Mouse (Mus musculus): ENCODE measurements around the gene Cacna1d. TPM values are rescaled to one million over a fixed set of nuclear protein-coding genes. Genes with fewer than 3 reads are reported as not detected.

Cacna1d gene
- polyA plus RNA-seq, 1 experiment from 2014 or later: 10.1 TPM

DNA sequence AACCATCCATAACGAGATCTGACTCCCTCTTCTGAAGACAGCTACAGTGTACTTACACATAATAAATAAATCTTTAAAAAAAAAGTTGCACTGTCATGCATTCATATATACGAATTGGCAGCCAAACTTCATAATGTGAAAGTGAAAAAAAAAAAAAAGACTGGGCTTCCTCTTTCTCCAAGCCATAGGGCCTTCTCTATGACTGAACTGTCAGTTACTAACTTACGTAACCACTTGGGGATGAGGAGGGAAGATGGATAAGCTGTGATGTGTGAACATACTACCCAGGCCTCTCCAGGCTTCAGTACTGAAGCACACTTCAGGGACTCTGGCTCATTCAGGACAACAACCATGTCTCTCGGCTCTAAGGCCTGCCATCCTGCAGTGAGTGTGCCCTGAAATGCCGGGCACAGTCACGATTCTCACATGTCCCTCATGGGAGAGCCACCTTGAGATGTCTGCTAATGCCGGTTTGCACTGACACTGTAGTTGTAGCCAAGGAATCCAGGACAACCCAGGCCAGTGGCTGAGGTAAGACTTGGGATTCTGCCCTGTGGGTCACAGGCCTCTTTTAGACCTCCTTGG lies 447.8 kb downstream of the Cacna1d start:
- no peak overlapping the region for H3K4me3 ChIP-seq (replicated peaks; ENCODE audit: low read depth, low read length)
- no peak overlapping the region for H3K4me2 ChIP-seq (ENCODE audit: low read length)
- no peaks in the 10 kb centered on the region for H3K4me1 ChIP-seq (ENCODE audit: control insufficient read depth, insufficient read depth, low read length)
- no peaks in the 10 kb centered on the region for H3K27me3 ChIP-seq (ENCODE audit: control insufficient read depth, insufficient read depth, low read length)
- WGBS: 87% methylated on average over 7 of the region's 7 CpGs
- H3K36me3 ChIP-seq (ENCODE audit: control insufficient read depth, insufficient read depth, low read length): 0 out of 2 replicates have a peak, but pooled peaks cover 3% of the 10 kb centered on the region
- H3K9ac ChIP-seq (replicated peaks; ENCODE audit: low read length): no peak overlapping the region
- no peaks in the 10 kb centered on the region for H3K9me3 ChIP-seq (ENCODE audit: control insufficient read depth, low read length)
- no peak overlapping the region for H3K27ac ChIP-seq (replicated peaks; ENCODE audit: low read depth, low read length)
- DNase-seq (no peak), ATAC-seq (ENCODE audit: low FRiP score, low TSS enrichment) (no peak)

DNA sequence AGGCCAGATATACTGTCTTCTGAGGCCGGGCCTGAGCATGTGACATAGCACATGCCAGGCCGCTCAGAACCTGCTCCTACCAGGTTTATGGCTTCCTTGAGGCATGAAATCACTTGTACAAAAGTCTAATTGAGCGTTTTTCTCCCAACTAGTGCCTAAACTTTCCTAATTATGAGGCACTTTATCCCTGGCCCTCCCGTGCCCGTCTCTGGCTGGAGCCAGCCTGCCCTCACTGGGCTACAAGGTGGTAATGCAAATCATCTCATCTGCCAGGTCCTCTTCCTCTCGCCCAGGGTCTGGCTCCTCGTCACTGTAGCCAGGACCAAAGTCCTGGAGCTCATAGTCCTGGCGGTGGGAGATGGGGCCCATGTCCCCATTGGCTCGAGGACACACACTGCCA lies 449.4 kb downstream of the Cacna1d start:
- ATAC-seq (ENCODE audit: low FRiP score, low TSS enrichment) (no peak), DNase-seq (no peak)
- WGBS: 84% methylated on average over 9 of the region's 9 CpGs
- no peak overlapping the region for H3K27ac ChIP-seq (replicated peaks; ENCODE audit: low read depth, low read length)
- H3K4me2 ChIP-seq (ENCODE audit: low read length): no peak overlapping the region
- H3K36me3 ChIP-seq (ENCODE audit: control insufficient read depth, insufficient read depth, low read length): 0 out of 2 replicates have a peak, but pooled peaks cover 3% of the 10 kb centered on the region
- H3K9me3 ChIP-seq (ENCODE audit: control insufficient read depth, low read length): no peaks in the 10 kb centered on the region
- no peaks in the 10 kb centered on the region for H3K27me3 ChIP-seq (ENCODE audit: control insufficient read depth, insufficient read depth, low read length)
- no peak overlapping the region for H3K4me3 ChIP-seq (replicated peaks; ENCODE audit: low read depth, low read length)
- H3K9ac ChIP-seq (replicated peaks; ENCODE audit: low read length): no peak overlapping the region
- no peaks in the 10 kb centered on the region for H3K4me1 ChIP-seq (ENCODE audit: control insufficient read depth, insufficient read depth, low read length)

DNA sequence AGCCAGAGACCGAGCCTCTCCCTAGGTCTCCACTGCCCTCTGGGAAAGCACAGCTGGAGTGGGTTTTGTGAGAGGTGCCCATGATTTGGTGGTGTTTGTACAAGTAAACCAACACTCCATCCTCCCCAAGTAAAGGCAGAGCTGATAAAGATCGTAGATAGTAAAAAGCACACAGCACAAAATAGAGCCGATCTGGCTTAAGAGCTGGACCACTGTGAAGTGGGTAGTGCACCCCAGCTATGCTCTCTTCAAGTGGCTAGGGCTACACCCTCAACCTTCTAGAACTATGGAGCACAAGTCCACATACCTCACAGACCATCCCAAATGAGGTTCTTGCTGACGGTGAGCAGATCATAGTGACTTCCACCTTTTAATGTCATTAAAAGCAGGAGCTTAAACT lies 451.8 kb downstream of the Cacna1d start:
- ATAC-seq (ENCODE audit: low FRiP score, low TSS enrichment): no peak
- DNase-seq: no peak
- Histone ChIP-seq H3K4me1 (ENCODE audit: control insufficient read depth, insufficient read depth, low read length) (no peaks in the 10 kb centered on the region), H3K9ac (replicated peaks; ENCODE audit: low read length) (no peak overlapping the region), H3K9me3 (ENCODE audit: control insufficient read depth, low read length) (no peaks in the 10 kb centered on the region), H3K27ac (replicated peaks; ENCODE audit: low read depth, low read length) (no peak overlapping the region), H3K27me3 (ENCODE audit: control insufficient read depth, insufficient read depth, low read length) (no peaks in the 10 kb centered on the region), H3K4me2 (ENCODE audit: low read length) (no peak overlapping the region), H3K4me3 (replicated peaks; ENCODE audit: low read depth, low read length) (no peak overlapping the region), H3K36me3 (ENCODE audit: control insufficient read depth, insufficient read depth, low read length) (0 out of 2 replicates have a peak, but pooled peaks cover 3% of the 10 kb centered on the region)
- 84% methylated on average over 4 of the region's 4 CpGs for WGBS

DNA sequence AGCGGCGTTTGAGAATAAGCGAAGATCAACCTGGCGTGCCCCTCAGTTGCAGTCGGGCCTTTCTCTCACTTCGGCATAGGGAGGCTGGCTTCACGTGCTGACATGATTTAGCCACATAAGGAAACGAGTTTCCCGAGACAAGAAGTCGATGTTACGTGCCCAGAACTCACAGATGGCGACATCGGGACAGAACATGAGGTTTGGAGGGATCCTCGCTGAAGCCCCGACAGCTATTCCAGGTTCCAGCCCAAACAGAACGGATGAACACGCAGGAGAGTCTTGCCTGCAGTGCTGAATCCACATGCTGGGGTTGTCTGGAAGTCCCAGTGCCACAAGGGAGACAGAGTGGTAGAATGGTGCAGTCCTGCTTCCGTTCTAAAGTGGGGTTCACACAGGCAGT lies 452.8 kb downstream of the Cacna1d start:
- H3K36me3 ChIP-seq (ENCODE audit: control insufficient read depth, insufficient read depth, low read length): 0 out of 2 replicates have a peak, but pooled peaks cover 3% of the 10 kb centered on the region
- 91% methylated on average over 18 of the region's 18 CpGs for WGBS
- H3K27me3 ChIP-seq (ENCODE audit: control insufficient read depth, insufficient read depth, low read length): no peaks in the 10 kb centered on the region
- H3K9me3 ChIP-seq (ENCODE audit: control insufficient read depth, low read length): no peaks in the 10 kb centered on the region
- H3K27ac ChIP-seq (replicated peaks; ENCODE audit: low read depth, low read length): no peak overlapping the region
- H3K9ac ChIP-seq (replicated peaks; ENCODE audit: low read length): no peak overlapping the region
- no peaks in the 10 kb centered on the region for H3K4me1 ChIP-seq (ENCODE audit: control insufficient read depth, insufficient read depth, low read length)
- H3K4me3 ChIP-seq (replicated peaks; ENCODE audit: low read depth, low read length): no peak overlapping the region
- ATAC-seq (ENCODE audit: low FRiP score, low TSS enrichment) (no peak), DNase-seq (no peak)
- H3K4me2 ChIP-seq (ENCODE audit: low read length): no peak overlapping the region

DNA sequence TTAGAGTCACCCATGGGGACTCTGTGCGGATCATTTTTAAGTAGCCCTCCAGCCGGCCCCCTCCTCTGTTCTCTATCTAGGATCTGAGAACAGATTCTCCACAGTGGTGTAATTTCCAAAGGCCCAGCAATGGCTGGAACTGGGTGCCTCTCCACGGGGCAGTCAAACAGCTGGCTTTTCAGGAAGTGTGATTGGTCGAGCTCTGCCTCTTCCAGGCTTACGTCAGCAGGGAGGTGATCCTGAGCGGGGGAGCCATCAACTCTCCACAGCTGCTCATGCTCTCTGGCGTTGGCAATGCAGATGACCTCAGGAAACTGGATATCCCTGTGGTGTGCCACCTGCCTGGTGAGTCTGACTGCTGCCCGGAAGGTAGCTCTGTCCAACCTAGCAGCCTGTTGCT lies 457.9 kb downstream of the Cacna1d start:
- no peak for ATAC-seq (ENCODE audit: low FRiP score, low TSS enrichment)
- Histone ChIP-seq H3K9ac (replicated peaks; ENCODE audit: low read length) (no peak overlapping the region), H3K4me3 (replicated peaks; ENCODE audit: low read depth, low read length) (no peak overlapping the region), H3K4me2 (ENCODE audit: low read length) (no peak overlapping the region), H3K27me3 (ENCODE audit: control insufficient read depth, insufficient read depth, low read length) (no peaks in the 10 kb centered on the region), H3K4me1 (ENCODE audit: control insufficient read depth, insufficient read depth, low read length) (no peaks in the 10 kb centered on the region), H3K9me3 (ENCODE audit: control insufficient read depth, low read length) (no peaks in the 10 kb centered on the region), H3K27ac (replicated peaks; ENCODE audit: low read depth, low read length) (no peak overlapping the region), H3K36me3 (ENCODE audit: control insufficient read depth, insufficient read depth, low read length) (no peaks in the 10 kb centered on the region)
- WGBS: 66% methylated on average over 8 of the region's 8 CpGs
- DNase-seq: no peak

DNA sequence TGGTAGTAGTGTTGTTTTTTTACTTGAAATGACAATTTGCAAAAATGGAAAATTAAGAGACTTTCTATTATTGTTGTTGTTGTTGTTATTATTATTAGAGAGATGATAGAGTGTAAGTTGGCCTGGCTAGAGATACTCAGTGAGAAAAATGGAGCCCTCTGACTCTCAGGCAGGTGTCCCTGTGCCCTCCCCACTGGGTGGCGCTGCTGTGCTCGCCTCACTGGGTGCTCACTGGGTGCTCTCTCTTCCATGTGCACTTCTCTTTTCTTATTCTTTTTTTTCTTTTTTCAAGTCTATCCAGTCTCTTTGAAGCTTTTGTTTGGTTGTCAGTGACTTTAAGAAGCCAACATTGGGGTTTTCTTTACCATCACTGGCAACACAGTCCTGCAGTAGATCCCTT lies 463.9 kb downstream of the Cacna1d start:
- H3K9ac ChIP-seq (replicated peaks; ENCODE audit: low read length): no peak overlapping the region
- H3K4me1 ChIP-seq (ENCODE audit: control insufficient read depth, insufficient read depth, low read length): no peaks in the 10 kb centered on the region
- 41% methylated on average over 2 of the region's 2 CpGs for WGBS
- no peaks in the 10 kb centered on the region for H3K36me3 ChIP-seq (ENCODE audit: control insufficient read depth, insufficient read depth, low read length)
- H3K4me3 ChIP-seq (replicated peaks; ENCODE audit: low read depth, low read length): no peak overlapping the region
- no peaks in the 10 kb centered on the region for H3K27me3 ChIP-seq (ENCODE audit: control insufficient read depth, insufficient read depth, low read length)
- ATAC-seq (ENCODE audit: low FRiP score, low TSS enrichment): no peak
- H3K27ac ChIP-seq (replicated peaks; ENCODE audit: low read depth, low read length): no peak overlapping the region
- no peak overlapping the region for H3K4me2 ChIP-seq (ENCODE audit: low read length)
- H3K9me3 ChIP-seq (ENCODE audit: control insufficient read depth, low read length): no peaks in the 10 kb centered on the region
- no peak for DNase-seq

DNA sequence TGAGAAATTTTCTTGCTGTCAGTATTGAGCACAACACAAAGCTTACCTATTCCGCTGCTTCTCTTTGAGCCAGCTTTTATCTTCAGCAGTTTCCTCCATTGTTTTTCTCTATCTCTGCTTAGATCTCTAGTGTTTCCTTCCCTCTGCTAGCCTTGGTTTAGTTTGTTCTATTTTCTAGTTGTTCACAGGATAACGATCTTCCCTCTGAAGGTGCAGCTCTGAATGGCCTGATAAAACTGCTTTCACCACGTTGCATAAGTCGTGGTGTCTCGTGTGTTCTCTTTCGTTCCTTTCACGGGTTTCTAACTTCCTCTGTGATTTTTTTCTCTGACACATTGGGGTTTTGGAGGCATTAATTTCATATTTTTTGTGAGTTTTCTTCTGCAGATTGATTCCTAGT lies 466.9 kb downstream of the Cacna1d start:
- DNase-seq (no peak), ATAC-seq (ENCODE audit: low FRiP score, low TSS enrichment) (no peak)
- Histone ChIP-seq H3K27me3 (ENCODE audit: control insufficient read depth, insufficient read depth, low read length) (no peaks in the 10 kb centered on the region), H3K36me3 (ENCODE audit: control insufficient read depth, insufficient read depth, low read length) (no peaks in the 10 kb centered on the region), H3K4me3 (replicated peaks; ENCODE audit: low read depth, low read length) (no peak overlapping the region), H3K9me3 (ENCODE audit: control insufficient read depth, low read length) (no peaks in the 10 kb centered on the region), H3K9ac (replicated peaks; ENCODE audit: low read length) (no peak overlapping the region), H3K27ac (replicated peaks; ENCODE audit: low read depth, low read length) (no peak overlapping the region), H3K4me2 (ENCODE audit: low read length) (no peak overlapping the region), H3K4me1 (ENCODE audit: control insufficient read depth, insufficient read depth, low read length) (no peaks in the 10 kb centered on the region)
- WGBS: 72% methylated on average over 7 of the region's 7 CpGs

DNA sequence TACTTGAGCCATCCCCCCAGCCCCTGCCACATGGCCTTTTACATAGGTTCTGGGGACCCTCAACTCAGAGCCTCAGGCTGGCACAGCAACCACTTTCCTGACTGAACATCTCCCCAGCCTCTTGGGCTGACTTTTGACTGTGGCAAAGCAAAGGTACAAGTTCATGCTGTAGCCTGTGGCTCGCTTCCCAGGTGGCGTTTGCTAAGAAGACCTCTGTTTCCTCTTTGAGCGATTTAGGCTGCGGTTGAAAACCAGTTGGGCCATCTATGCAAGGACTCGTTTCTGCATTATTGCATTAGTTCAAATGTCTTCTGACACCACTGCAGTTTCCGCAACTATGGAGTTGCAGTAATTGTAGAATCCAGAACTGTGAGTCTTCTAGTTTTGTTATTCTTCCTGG lies 468.8 kb downstream of the Cacna1d start:
- H3K9ac ChIP-seq (replicated peaks; ENCODE audit: low read length): no peak overlapping the region
- H3K9me3 ChIP-seq (ENCODE audit: control insufficient read depth, low read length): no peaks in the 10 kb centered on the region
- H3K4me1 ChIP-seq (ENCODE audit: control insufficient read depth, insufficient read depth, low read length): no peaks in the 10 kb centered on the region
- no peaks in the 10 kb centered on the region for H3K27me3 ChIP-seq (ENCODE audit: control insufficient read depth, insufficient read depth, low read length)
- H3K4me2 ChIP-seq (ENCODE audit: low read length): no peak overlapping the region
- WGBS: 96% methylated on average over 6 of the region's 6 CpGs
- no peaks in the 10 kb centered on the region for H3K36me3 ChIP-seq (ENCODE audit: control insufficient read depth, insufficient read depth, low read length)
- H3K27ac ChIP-seq (replicated peaks; ENCODE audit: low read depth, low read length): no peak overlapping the region
- ATAC-seq (ENCODE audit: low FRiP score, low TSS enrichment) (no peak), DNase-seq (no peak)
- H3K4me3 ChIP-seq (replicated peaks; ENCODE audit: low read depth, low read length): no peak overlapping the region

DNA sequence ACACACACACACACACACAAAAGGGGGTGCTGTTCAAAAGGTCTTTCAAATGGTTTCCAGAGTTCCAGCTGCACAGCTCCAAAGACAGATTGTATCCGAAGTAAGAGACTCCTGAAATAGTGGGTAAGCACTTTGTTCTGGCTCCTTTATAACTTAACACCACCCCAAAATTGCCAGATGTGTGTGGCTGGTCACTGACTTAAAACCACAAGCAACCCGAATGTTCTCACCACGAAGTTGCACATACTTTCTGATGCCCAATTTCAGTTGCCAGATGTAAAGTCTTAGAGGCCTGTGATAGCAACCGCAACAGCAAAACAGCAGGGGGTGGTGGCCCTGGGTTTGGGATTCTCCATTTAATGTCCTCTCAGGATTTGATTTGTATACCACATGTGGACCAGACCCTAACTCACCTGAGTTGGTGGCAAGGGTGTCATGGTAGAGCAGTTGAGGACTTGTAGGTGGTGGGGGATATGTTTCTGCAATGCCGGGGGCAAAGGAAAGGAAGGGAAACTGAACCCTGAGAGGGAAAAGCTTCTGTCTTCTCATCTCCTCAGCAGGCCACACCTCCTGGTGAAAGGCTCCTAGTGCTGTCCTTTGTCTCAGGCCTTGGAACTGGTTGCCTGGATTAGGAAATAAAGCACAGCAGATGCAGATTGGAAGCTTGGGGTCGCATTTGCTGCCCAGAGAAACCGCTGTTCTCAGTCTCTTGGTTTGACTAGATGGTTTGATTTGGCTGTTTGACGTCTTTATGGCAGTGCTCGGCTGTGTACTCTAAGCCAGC lies 471.3 kb downstream of the Cacna1d start:
- WGBS: 36% methylated on average over 9 of the region's 9 CpGs
- Histone ChIP-seq H3K4me3 (replicated peaks; ENCODE audit: low read depth, low read length) (no peak overlapping the region), H3K27ac (replicated peaks; ENCODE audit: low read depth, low read length) (no peak overlapping the region), H3K9me3 (ENCODE audit: control insufficient read depth, low read length) (no peaks in the 10 kb centered on the region), H3K9ac (replicated peaks; ENCODE audit: low read length) (no peak overlapping the region), H3K27me3 (ENCODE audit: control insufficient read depth, insufficient read depth, low read length) (no peaks in the 10 kb centered on the region), H3K36me3 (ENCODE audit: control insufficient read depth, insufficient read depth, low read length) (no peaks in the 10 kb centered on the region), H3K4me2 (ENCODE audit: low read length) (no peak overlapping the region), H3K4me1 (ENCODE audit: control insufficient read depth, insufficient read depth, low read length) (no peaks in the 10 kb centered on the region)
- DNase-seq (no peak), ATAC-seq (ENCODE audit: low FRiP score, low TSS enrichment) (no peak)

Measured in midbrain, embryonic 14.5 days (tissue).